15 mouse cellular contexts compared by ENCODE assay signal in the genomic region with DNA sequence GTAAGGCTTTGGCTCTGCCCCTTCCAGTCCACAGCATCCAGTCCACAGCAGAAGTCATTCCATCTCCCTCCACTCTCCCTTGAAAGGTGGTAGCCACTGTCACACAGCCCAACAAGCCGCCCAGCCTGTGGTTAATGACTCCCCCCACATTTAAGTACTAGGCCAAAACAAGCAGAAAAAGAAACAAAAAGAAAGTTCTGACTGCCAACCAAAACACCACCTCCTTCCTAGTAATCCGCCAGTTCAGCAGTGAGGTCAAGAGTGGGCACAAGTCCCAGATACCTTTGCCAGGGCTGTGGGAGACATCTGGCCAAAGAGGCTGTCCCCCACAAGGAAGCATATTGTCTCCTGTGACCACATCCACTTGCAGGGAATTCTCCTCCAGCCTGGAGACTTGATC. TPM values are rescaled to one million over a fixed set of nuclear protein-coding genes. Genes with fewer than 3 reads are reported as not detected.
A peak's percentile ranks its signal among the peaks of the same experiment; 100 is the strongest.
DNase-seq lines count a peak whose midpoint lies in the region; ATAC-seq lines count a peak whose summit lies in the region.
"Had no signal": no experiment of that assay in that cellular context is flagged by ENCODE, and none has a peak within 500 bp of the region (broad histone marks: within the 10 kb centered on the region; RNA-seq: fewer than 3 reads in every experiment).

No protein-coding gene starts in this region.

- no peak overlapping the region for H3K9ac ChIP-seq in heart, embryonic 16.5 days (ENCODE audit: low read length)
- H3K9ac ChIP-seq in forebrain, embryonic 12.5 days: no peak overlapping the region
- H3K9ac ChIP-seq: forebrain, embryonic 13.5 days; limb, embryonic 12.5 days had no signal

- H3K27me3 ChIP-seq in heart, embryonic 16.5 days (ENCODE audit: control insufficient read depth, insufficient read depth, low read length): no peaks in the 10 kb centered on the region
- H3K27me3 ChIP-seq in forebrain, embryonic 12.5 days: no peaks in the 10 kb centered on the region
- H3K27me3 ChIP-seq: forebrain, embryonic 13.5 days; limb, embryonic 12.5 days had no signal

- no peak overlapping the region for H3K4me2 ChIP-seq in heart, embryonic 16.5 days (ENCODE audit: low read depth, low read length)
- no peak overlapping the region for H3K4me2 ChIP-seq in forebrain, embryonic 12.5 days
- H3K4me2 ChIP-seq: forebrain, embryonic 13.5 days; limb, embryonic 12.5 days had no signal

- H3K9me3 ChIP-seq in heart, embryonic 16.5 days (replicated peaks; ENCODE audit: control insufficient read depth, low read length): no peaks in the 10 kb centered on the region
- H3K9me3 ChIP-seq in forebrain, embryonic 12.5 days: no peaks in the 10 kb centered on the region
- H3K9me3 ChIP-seq: forebrain, embryonic 13.5 days; limb, embryonic 12.5 days had no signal

- H3K36me3 ChIP-seq in heart, embryonic 16.5 days (ENCODE audit: control insufficient read depth, insufficient read depth): no peaks in the 10 kb centered on the region
- H3K36me3 ChIP-seq in forebrain, embryonic 12.5 days (replicated peaks): peaks cover 4% of the 10 kb centered on the region; the same call in 1 of the 2 replicates

- peak; percentile 47; the same call in 1 of the 2 replicates for ATAC-seq in heart, embryonic 16.5 days (replicated peaks; ENCODE audit: extremely low read depth, insufficient read depth, low FRiP score)
- no peak for ATAC-seq in forebrain, embryonic 12.5 days (ENCODE audit: low FRiP score)
- ATAC-seq in megakaryocyte progenitor cell, adult 5-6 weeks (replicated peaks; ENCODE audit: poor library complexity): no peak
- ATAC-seq: forebrain, embryonic 13.5 days had no signal

- peaks cover 14% of the 10 kb centered on the region for H3K4me1 ChIP-seq in heart, embryonic 16.5 days (ENCODE audit: control insufficient read depth, insufficient read depth, low read length)
- peaks cover 18% of the 10 kb centered on the region for H3K4me1 ChIP-seq in forebrain, embryonic 12.5 days

- peak; percentile 31 for DNase-seq in gastrocnemius, postnatal 10 days
- no peak for DNase-seq in gastrocnemius, postnatal 25 days
- peak; percentile 34 for DNase-seq in ovary, postnatal 36 days (ENCODE audit: low spot score)
- no peak for DNase-seq in ovary, postnatal 14 days (ENCODE audit: low spot score)
- no peak for DNase-seq in layer of hippocampus, adult 18-20 months (ENCODE audit: low spot score in 2 of 2)
- DNase-seq: adrenal gland, postnatal 36 days; cerebellum, adult 11 months; embryo, embryonic 11 days; midbrain, embryonic 14.5 days; thymus, postnatal 14 days had no signal

- H3K27ac ChIP-seq in heart, embryonic 16.5 days (ENCODE audit: low read length): peak overlapping the region; percentile 16; the same call in 1 of the 2 replicates
- H3K27ac ChIP-seq in forebrain, embryonic 12.5 days: no peak overlapping the region
- H3K27ac ChIP-seq: forebrain, embryonic 13.5 days; limb, embryonic 12.5 days had no signal

- WGBS in heart, embryonic 16.5 days: 61% methylated on average over 2 of the region's 2 CpGs
- WGBS in forebrain, embryonic 12.5 days: 69% methylated on average over 2 of the region's 2 CpGs

- H3K4me3 ChIP-seq in heart, embryonic 16.5 days (ENCODE audit: low read length): no peak overlapping the region
- H3K4me3 ChIP-seq in forebrain, embryonic 12.5 days (replicated peaks): no peak overlapping the region
- H3K4me3 ChIP-seq: forebrain, embryonic 13.5 days; limb, embryonic 12.5 days had no signal

RNA-seq across cellular contexts. Expression of gene Dkk3, which starts 10.9 kb away (rescaled TPM):
- total RNA-seq in gastrocnemius, postnatal 10 days (2021): 10 to 100 TPM; 10.9 to 13.7 TPM
- 1 to 10 TPM; 1.9 to 2.0 TPM for total RNA-seq in gastrocnemius, postnatal 25 days (2021)
- 73.8 and 91.0 TPM in 2 replicates for polyA plus RNA-seq in heart, embryonic 16.5 days (2015; fragmentation: Nextera tagmentation; extraction: Ambion mirVana)
- polyA plus RNA-seq in forebrain, embryonic 12.5 days (2016; fragmentation: Nextera tagmentation; extraction: Ambion mirVana): 21.5 and 28.7 TPM in 2 replicates
- total RNA-seq in layer of hippocampus, adult 18-20 months (2021): 100 to 1,000 TPM; 283 to 293 TPM
- total RNA-seq in megakaryocyte progenitor cell, adult 5-6 weeks (2015): 0.07 TPM in 1 of 2 replicates, not detected in the other
- total RNA-seq in megakaryocyte progenitor cell, adult 5-6 weeks (2017): not detected in 2 replicates

Comparison
In these comparisons a context has a peak if more than half of its experiments do, and no peak if none do; other contexts are left out.
1. DNase-seq: peak in gastrocnemius, postnatal 10 days (single experiment) and ovary, postnatal 36 days (single experiment); none in gastrocnemius, postnatal 25 days (single experiment), ovary, postnatal 14 days (single experiment) and layer of hippocampus, adult 18-20 months (0 of 2).
2. RNA of gene Dkk3, which starts 10.9 kb away (total RNA-seq): 283 to 293 TPM in layer of hippocampus, adult 18-20 months; 10.9 to 13.7 TPM in gastrocnemius, postnatal 10 days, 1.9 to 2.0 TPM in gastrocnemius, postnatal 25 days and 0.07 TPM in megakaryocyte progenitor cell, adult 5-6 weeks; every median in the first group is over 10 times any median in the second.